Mouse (Mus musculus): ENCODE results near the gene Upk1a. TPM values are rescaled to one million over a fixed set of nuclear protein-coding genes. Genes with fewer than 3 reads are reported as not detected.

The Upk1a gene
- 2.8 and 21.0 TPM in 2 replicates for polyA plus RNA-seq (2012; rRNA removed; ENCODE audit: low replicate concordance)

GRCm38 (mm10) chr7:30612654-30613402 is at the start of gene Upk1a:
Upk1a (minus strand) TSS chr7:30612847.

GRCm38 (mm10) chr7:30649591-30650540 is 37.2 kb upstream of the Upk1a start, which contains the start of gene Rbm42:
Rbm42 (minus strand) TSS chr7:30650317.

GRCm38 (mm10) chr7:30635752-30636151 is 23.1 kb upstream of the Upk1a start, which contains the start of gene Etv2:
Etv2 (minus strand) TSS chr7:30635852.

GRCm38 (mm10) chr7:30625530-30626384 is 13.1 kb upstream of the Upk1a start, which contains the start of gene Cox6b1:
Cox6b1 (minus strand) TSS chr7:30626151.

GRCm38 (mm10) chr7:30598786-30599185 is 13.9 kb downstream of the Upk1a start, which contains the start of gene Zbtb32:
Zbtb32 (minus strand) TSS chr7:30598909.

GRCm38 (mm10) chr7:30588676-30589434 is 23.8 kb downstream of the Upk1a start, which contains the start of gene Kmt2b:
Kmt2b (minus strand) TSS chr7:30588726.

GRCm38 (mm10) chr7:30564970-30565571 is 47.6 kb downstream of the Upk1a start, which contains the start of gene Igflr1:
Igflr1 (plus strand) TSS chr7:30565427.

GRCm38 (mm10) chr7:30563117-30563905 is 49.3 kb downstream of the Upk1a start, which contains the start of the genes U2af1l4, Gm49396 and Psenen:
U2af1l4 (plus strand) TSS chr7:30563301.
Gm49396 (plus strand) TSS chr7:30563344.
Psenen (minus strand) TSS chr7:30563627.

GRCm38 (mm10) chr7:30559443-30559954 is 53.1 kb downstream of the Upk1a start, which contains the start of gene Lin37:
Lin37 (minus strand) TSS chr7:30559838.

Other genes with a start within 250 kb of the Upk1a start
- 182 and 372 TPM in 2 replicates for gene Tyrobp, start 199.1 kb downstream of the Upk1a start, polyA plus RNA-seq (2012; rRNA removed; ENCODE audit: low replicate concordance)
- gene Hcst, start 193.0 kb downstream of the Upk1a start, polyA plus RNA-seq (2012; rRNA removed; ENCODE audit: low replicate concordance), result 11.1 and 15.3 TPM in 2 replicates
- 3.1 and 5.5 TPM in 2 replicates for gene Nfkbid, start 191.1 kb downstream of the Upk1a start, polyA plus RNA-seq (2012; rRNA removed; ENCODE audit: low replicate concordance)
- gene Aplp1, start 167.3 kb downstream of the Upk1a start, polyA plus RNA-seq (2012; rRNA removed; ENCODE audit: low replicate concordance), result 2.5 and 7.0 TPM in 2 replicates
- not detected in 2 replicates for gene Kirrel2, start 155.2 kb downstream of the Upk1a start, polyA plus RNA-seq (2012; rRNA removed; ENCODE audit: low replicate concordance)
- not detected in 2 replicates for gene Nphs1, start 154.5 kb downstream of the Upk1a start, polyA plus RNA-seq (2012; rRNA removed; ENCODE audit: low replicate concordance)
- not detected in 2 replicates for gene Prodh2, start 119.2 kb downstream of the Upk1a start, polyA plus RNA-seq (2012; rRNA removed; ENCODE audit: low replicate concordance)
- 7.3 and 17.1 TPM in 2 replicates for gene Arhgap33, start 77.8 kb downstream of the Upk1a start, polyA plus RNA-seq (2012; rRNA removed; ENCODE audit: low replicate concordance)
- gene Hspb6, start 60.7 kb downstream of the Upk1a start, polyA plus RNA-seq (2012; rRNA removed; ENCODE audit: low replicate concordance), result 65.4 and 90.8 TPM in 2 replicates
- 4.1 and 17.2 TPM in 2 replicates for gene Proser3, start 60.5 kb downstream of the Upk1a start, polyA plus RNA-seq (2012; rRNA removed; ENCODE audit: low replicate concordance)
- gene Lin37, start 53.0 kb downstream of the Upk1a start, polyA plus RNA-seq (2012; rRNA removed; ENCODE audit: low replicate concordance), result 32.9 and 36.6 TPM in 2 replicates
- gene U2af1l4, start 49.5 kb downstream of the Upk1a start, polyA plus RNA-seq (2012; rRNA removed; ENCODE audit: low replicate concordance), result 56.7 and 69.3 TPM in 2 replicates
- gene Gm49396, start 49.5 kb downstream of the Upk1a start, polyA plus RNA-seq (2012; rRNA removed; ENCODE audit: low replicate concordance), result 1.4 and 3.1 TPM in 2 replicates
- 135 and 167 TPM in 2 replicates for gene Psenen, start 49.2 kb downstream of the Upk1a start, polyA plus RNA-seq (2012; rRNA removed; ENCODE audit: low replicate concordance)
- 3.8 and 6.8 TPM in 2 replicates for gene Igflr1, start 47.4 kb downstream of the Upk1a start, polyA plus RNA-seq (2012; rRNA removed; ENCODE audit: low replicate concordance)
- gene Kmt2b, start 24.1 kb downstream of the Upk1a start, polyA plus RNA-seq (2012; rRNA removed; ENCODE audit: low replicate concordance), result 35.0 and 59.6 TPM in 2 replicates
- 0.92 and 1.1 TPM in 2 replicates for gene Zbtb32, start 13.9 kb downstream of the Upk1a start, polyA plus RNA-seq (2012; rRNA removed; ENCODE audit: low replicate concordance)
- 647 and 1,156 TPM in 2 replicates for gene Cox6b1, start 13.3 kb upstream of the Upk1a start, polyA plus RNA-seq (2012; rRNA removed; ENCODE audit: low replicate concordance)
- gene Etv2, start 23.0 kb upstream of the Upk1a start, polyA plus RNA-seq (2012; rRNA removed; ENCODE audit: low replicate concordance), result not detected in 2 replicates
- gene Rbm42, start 37.5 kb upstream of the Upk1a start, polyA plus RNA-seq (2012; rRNA removed; ENCODE audit: low replicate concordance), result 47.6 and 62.6 TPM in 2 replicates
- gene Haus5, start 52.1 kb upstream of the Upk1a start, polyA plus RNA-seq (2012; rRNA removed; ENCODE audit: low replicate concordance), result 11.8 and 17.8 TPM in 2 replicates
- gene Pmis2, start 58.8 kb upstream of the Upk1a start, polyA plus RNA-seq (2012; rRNA removed; ENCODE audit: low replicate concordance), result not detected in 2 replicates
- not detected in 2 replicates for gene 2200002J24Rik, start 86.1 kb upstream of the Upk1a start, polyA plus RNA-seq (2012; rRNA removed; ENCODE audit: low replicate concordance)
- 0.39 TPM in 1 of 2 replicates, not detected in the other for gene Atp4a, start 99.4 kb upstream of the Upk1a start, polyA plus RNA-seq (2012; rRNA removed; ENCODE audit: low replicate concordance)
- 254 and 273 TPM in 2 replicates for gene Tmem147, start 116.7 kb upstream of the Upk1a start, polyA plus RNA-seq (2012; rRNA removed; ENCODE audit: low replicate concordance)
- gene Gapdhs, start 130.8 kb upstream of the Upk1a start, polyA plus RNA-seq (2012; rRNA removed; ENCODE audit: low replicate concordance), result not detected in 2 replicates
- 10.8 and 36.4 TPM in 2 replicates for gene Sbsn, start 138.6 kb upstream of the Upk1a start, polyA plus RNA-seq (2012; rRNA removed; ENCODE audit: low replicate concordance)
- 8.6 and 10.7 TPM in 2 replicates for gene Dmkn, start 150.9 kb upstream of the Upk1a start, polyA plus RNA-seq (2012; rRNA removed; ENCODE audit: low replicate concordance)
- 0.51 and 2.0 TPM in 2 replicates for gene Krtdap, start 175.0 kb upstream of the Upk1a start, polyA plus RNA-seq (2012; rRNA removed; ENCODE audit: low replicate concordance)
- 27.4 and 105 TPM in 2 replicates for gene Ffar2, start 210.9 kb upstream of the Upk1a start, polyA plus RNA-seq (2012; rRNA removed; ENCODE audit: low replicate concordance)
- not detected in 2 replicates for gene Ffar3, start 243.3 kb upstream of the Upk1a start, polyA plus RNA-seq (2012; rRNA removed; ENCODE audit: low replicate concordance)
- gene Ffar1, start 248.7 kb upstream of the Upk1a start, polyA plus RNA-seq (2012; rRNA removed; ENCODE audit: low replicate concordance), result 0.03 and 0.05 TPM in 2 replicates

Data from subcutaneous adipose tissue, adult 2 months (tissue).